Mouse (Mus musculus) liver, embryonic 14.5 days (tissue): ENCODE results near the gene Grcc10.

Source experiments
- CTCF ChIP-seq: IDR thresholded peaks from 2 replicates; pipeline ENCODE4 v1.5.1; 2016; ENCODE audit warnings: antibody characterized with exemption, low read depth, control low read depth
- EP300 ChIP-seq: IDR thresholded peaks from 2 replicates; pipeline ENCODE4 v1.6.1; 2016; ENCODE audit warnings: antibody characterized with exemption, low read depth

DNA sequence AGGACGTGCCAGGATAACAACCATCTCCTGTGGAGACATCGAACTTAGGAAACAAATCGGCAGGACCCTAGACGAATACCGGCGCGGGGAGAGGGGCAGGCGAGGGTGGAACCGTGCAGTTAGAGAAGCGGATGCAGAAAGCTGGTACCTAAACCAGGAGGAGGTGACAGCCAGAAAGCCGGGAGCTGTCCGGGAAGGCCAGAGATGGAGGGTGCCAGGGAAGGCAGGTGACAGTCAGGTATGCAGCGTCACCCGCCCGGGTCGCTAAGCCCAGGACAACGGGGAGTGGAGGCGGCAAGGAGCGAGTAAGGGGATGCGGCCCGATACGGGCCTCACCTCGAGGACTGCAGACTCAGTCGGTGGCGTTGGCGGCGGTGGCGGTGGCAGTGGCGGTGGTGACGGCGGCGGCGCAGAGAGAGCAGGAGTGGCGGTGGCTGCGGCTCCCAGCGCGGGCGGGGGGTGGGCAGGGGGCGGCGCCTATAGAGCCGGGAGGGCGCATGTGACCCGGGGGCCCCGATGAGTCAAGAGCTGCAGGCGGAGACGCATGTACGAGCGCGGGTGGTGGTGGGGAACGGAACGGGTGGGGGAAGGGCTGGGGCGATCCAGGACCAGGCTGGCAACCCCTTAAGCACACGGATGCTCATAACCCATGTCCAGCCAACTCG is 28.1 kb upstream of the Grcc10 start, which contains the start of gene Eno2:
- TF ChIP-seq CTCF (no peak), EP300 (no peak)
